Mouse (Mus musculus) CD4-positive, CD25-positive, alpha-beta regulatory T cell, adult 4 months (primary cell): ENCODE data around the gene Slc12a4. TPM values are rescaled to one million over a fixed set of nuclear protein-coding genes. Genes with fewer than 3 reads are reported as not detected.
A peak's percentile ranks its signal among the peaks of the same experiment; 100 is the strongest.
"Not testable (repeated sequence)": the region's sequence is repeated elsewhere in the genome, so short reads cannot be mapped to it uniquely, and the experiment has no call there.

Experiments
- ATAC-seq: one replicate; pipeline ENCODE4 v1.8.0; 2017
- polyA plus RNA-seq, 2 experiments: library from polyadenylated mRNA; unstranded; fragments of 100-300 nt; shearing (Covaris generic); gene quantifications; one replicate each; pipeline ENCODE4 v1.2.1; 2017

Gene Slc12a4
- polyA plus RNA-seq = 1 to 10 TPM; 4.5 to 7.2 TPM

GRCm38 (mm10) chr8:105965905-105966341, at the start of gene Slc12a4:
Slc12a4 (minus strand) TSS chr8:105966097.
- peak; percentile 83 for ATAC-seq

DNA sequence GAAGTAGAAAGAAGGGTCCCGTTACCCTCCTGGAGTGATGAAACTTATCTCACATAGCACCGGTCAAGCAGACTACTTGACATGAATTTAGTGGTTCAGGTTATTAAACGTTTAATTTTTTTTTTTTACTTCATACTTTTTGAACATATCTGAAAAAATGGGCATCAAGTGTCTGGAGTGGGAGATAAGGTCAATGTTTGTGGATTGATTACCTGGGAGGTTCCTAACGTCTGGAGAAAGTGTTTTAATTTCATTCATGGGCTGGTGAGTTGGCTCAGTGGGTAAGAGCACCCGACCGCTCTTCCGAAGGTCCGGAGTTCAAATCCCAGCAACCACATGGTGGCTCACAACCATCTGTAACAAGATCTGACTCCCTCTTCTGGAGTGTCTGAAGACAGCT, 46.3 kb upstream of the Slc12a4 start:
- not testable (repeated sequence) for ATAC-seq

GRCm38 (mm10) chr8:106011643-106011986, 45.7 kb upstream of the Slc12a4 start, which contains the start of gene Ddx28:
Ddx28 (minus strand) TSS chr8:106011882.
- peak; percentile 8 for ATAC-seq

DNA sequence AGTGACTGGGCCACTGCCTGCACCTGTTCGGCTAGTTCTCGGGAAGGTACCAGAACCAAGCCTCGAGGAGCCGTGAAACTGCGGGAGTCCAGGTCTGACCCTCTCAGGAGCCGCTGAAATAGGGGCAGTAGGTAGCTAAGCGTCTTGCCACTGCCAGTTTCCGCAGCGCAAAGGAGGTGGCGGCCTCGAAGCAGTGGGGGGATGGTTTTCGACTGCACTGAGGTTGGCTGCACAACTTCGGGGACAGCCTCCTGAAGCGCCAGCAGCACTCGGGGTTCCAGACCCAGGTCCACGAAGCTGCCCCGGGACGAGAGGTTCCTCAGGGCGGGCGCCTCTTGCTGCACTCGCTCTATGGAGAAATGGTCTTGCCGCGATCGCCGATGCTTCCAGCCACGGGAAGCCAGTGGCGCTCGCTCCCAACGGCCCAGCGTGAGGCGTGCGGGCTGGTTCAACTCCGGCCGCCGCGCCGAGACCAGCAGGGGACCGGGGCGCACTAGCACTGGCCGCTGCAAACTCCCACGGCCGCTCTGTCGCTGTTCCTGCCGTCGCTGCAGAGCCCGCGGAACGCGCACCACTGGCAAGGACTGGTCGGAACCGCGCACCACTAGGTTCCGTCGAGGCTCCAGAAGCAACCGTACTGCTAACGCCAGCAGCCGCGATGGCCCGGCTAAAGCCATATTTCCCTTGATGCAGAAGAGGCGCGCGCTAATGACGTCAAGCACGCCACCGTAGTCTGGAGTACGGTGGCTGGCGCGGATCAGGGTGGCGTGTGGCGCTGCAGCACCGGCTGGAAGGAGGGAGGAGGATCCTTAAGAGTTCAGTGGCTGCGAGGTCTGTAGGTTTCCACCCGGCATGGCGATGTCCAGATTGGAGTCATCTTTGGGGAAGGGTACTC, 45.1 kb upstream of the Slc12a4 start:
- peak; percentile 86 for ATAC-seq

- ATAC-seq = not testable (repeated sequence)
Observed at GRCm38 (mm10) chr8:106007891-106008290, 42.0 kb upstream of the Slc12a4 start.

GRCm38 (mm10) chr8:106007135-106007534, 41.2 kb upstream of the Slc12a4 start:
- peak; percentile 66 for ATAC-seq

DNA sequence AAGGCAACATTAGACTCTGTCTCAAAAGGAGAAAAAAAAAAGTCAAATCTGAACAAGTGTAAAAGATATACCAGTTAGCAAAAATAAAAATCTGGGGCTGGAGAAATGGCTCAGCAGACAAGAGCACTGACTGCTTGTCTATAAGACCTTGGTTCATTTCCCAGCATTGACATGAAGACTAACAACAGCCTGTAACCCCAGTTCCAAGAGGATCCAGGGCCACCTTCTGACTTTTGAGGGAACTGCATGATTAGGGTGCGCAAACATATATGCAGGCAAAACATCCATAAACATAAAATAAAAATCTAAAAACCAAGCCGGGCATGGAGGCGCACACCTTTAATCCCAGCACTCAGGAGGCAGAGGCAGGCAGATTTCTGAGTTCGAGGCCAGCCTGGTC, 40.5 kb upstream of the Slc12a4 start:
- no peak for ATAC-seq

DNA sequence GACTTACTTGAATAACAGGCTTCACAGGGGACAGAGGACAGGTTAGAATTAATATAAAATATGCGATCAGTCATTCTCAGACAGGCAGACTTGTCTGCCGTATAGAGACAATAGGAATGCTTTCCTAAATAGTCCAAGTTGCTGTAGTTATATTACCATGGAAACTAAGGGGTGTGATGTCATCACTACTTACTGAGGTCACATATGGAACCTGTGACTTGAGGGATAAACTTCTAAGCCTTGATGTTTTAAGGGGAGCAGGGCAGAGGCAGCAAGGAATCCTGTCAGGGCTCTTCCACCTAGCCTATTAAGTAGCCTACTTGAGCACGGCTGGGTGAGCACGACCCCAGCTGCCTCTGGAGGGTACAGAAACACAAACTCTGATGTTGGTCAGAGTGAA, 40.0 kb upstream of the Slc12a4 start, which contains the start of gene Dpep2nb:
TSS of gene Dpep2nb (minus strand) at position 101 of the 400 bp plus-strand sequence.
- ATAC-seq = no peak

DNA sequence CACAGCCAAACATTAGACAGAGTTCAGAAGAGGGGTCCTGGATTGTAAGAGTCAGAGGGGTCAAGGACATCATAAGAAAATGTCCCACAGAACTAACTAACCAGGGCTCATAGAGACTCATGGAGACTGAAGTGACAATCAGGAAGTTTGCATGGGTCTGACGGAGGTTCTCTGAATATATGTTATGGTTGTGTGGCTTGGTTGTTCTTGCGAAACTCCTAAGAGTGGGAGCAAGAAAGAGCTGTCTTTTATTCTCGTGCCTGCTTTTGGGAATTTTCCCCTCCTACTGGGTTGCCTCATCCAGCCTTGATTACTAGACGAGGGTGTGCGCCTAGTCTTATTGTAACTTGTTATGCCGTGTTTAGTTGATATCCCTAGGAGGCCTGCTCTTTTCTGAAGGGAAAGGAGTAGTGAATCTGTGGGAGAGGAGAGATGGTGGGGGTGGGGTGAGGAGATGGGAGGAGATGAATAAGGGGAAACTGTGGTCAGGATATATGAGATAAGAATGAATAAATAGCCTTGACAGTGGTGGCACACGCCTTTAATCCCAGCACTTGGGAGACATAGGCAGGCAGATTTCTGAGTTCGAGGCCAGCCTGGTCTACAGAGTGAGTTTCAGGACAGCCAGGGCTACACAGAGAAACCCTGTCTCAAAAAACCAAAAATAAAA, 38.8 kb upstream of the Slc12a4 start:
- no peak for ATAC-seq

GRCm38 (mm10) chr8:106001908-106002307, 36.0 kb upstream of the Slc12a4 start:
- ATAC-seq = no peak

GRCm38 (mm10) chr8:105998971-105999370, 33.1 kb upstream of the Slc12a4 start:
- no peak for ATAC-seq

DNA sequence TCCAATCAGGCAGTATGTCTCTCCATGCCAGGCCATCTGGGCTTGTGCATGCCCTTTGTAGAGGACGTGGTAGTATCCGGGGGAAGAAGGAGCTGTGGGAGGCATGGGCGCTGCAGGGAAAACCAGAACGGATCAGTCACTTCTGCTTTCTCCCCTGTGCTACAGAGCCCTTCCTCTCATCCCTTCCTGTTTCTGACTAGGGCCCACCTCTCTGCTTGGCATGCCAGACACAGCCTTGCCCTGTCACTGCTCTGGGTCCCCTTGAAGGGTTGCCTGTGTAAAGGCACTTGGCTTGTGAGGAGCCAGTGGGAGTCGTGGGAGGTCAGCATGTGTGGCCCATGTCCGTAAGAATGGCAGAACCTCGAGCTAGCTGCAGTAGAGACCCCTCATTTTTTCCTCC, 30.5 kb upstream of the Slc12a4 start:
- no peak for ATAC-seq

DNA sequence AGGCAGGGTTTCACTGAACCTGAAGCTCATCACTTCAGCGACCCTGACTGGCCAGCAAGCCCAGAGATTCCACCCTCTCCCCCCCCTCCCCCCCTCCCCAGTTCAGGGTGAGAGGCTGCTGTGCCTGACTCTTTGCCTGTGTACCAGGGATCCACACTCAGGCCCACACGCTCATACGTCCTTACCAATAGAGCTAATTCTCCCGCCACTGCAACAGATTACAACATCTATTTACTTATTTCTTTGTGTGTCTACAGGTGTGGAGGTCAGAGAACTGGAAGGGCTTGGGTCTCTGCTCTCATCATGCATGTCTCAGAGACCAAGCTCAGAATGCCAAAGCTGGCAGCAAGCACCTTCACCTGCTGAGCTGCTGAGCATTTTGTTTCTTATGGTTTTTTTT, 27.3 kb upstream of the Slc12a4 start:
- no peak for ATAC-seq

GRCm38 (mm10) chr8:105992499-105992898, 26.6 kb upstream of the Slc12a4 start:
- peak; percentile 76 for ATAC-seq

DNA sequence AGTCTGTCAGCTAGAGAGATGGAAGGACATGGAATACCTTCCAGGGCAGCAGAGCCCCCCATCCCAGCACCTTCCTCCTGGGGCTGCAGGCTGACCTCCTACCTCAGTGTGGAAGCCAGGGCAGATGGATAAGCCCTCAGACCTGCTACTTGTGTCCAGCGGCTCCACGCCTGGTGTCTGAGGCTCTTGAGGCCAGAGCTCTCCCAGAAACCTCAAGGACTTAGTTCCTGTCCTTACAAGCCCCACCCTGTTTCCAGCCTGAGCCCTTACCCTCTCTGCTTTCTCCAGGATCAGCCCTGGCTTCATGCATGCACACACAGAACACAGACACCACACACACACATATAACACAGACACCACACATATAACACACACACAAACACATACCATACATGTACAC, 25.6 kb upstream of the Slc12a4 start:
- no peak for ATAC-seq

- peak; percentile 85 for ATAC-seq
Observed at GRCm38 (mm10) chr8:105990856-105991387, 25.0 kb upstream of the Slc12a4 start, which contains the start of gene Dus2. Dus2 (plus strand) TSS chr8:105991337.

DNA sequence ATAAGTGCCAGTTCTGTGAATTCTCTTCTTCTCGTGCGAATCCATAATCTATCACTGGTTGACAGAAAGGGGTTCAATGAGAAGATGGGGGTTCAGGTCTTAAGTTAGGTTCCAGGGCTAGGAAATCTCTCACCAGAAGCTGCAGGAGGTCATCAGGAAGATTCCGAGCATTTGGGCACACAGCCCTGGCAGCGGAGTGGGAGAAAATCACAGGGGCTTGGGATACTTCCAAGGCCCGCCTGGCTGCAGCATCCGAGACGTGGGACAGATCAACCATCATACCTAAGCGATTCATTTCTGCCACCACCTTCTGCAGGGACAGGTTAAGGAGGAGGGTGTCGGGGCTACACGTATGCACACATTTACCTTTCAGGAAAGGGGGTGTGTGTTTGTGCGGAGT, 22.6 kb upstream of the Slc12a4 start:
- no peak for ATAC-seq

- not testable (repeated sequence) for ATAC-seq
Observed at GRCm38 (mm10) chr8:105983406-105983805, 17.5 kb upstream of the Slc12a4 start.

DNA sequence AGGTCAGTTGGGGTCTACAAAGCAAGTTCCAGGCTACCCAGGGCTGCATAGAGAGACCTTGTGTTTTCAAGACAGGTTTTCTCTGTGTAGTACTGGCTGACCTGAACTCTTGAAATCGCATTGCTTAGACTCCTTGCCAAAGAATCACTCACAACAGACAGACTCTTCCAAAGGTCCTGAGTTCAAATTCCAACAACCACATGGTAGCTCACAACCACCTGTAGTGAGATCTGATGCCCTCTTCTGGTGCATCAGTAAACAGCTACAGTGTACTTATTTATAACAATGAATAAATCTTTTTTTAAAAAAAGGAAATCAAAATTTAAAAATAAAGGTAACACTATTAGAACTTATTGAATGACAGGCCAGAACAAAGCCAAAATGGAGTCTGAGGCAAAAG, 15.2 kb upstream of the Slc12a4 start:
- no peak for ATAC-seq

- no peak for ATAC-seq
Observed at GRCm38 (mm10) chr8:105979325-105979724, 13.4 kb upstream of the Slc12a4 start, which contains the start of gene Dpep3. Dpep3 (minus strand) TSS chr8:105979429.

- no peak for ATAC-seq
Observed at GRCm38 (mm10) chr8:105975363-105975762, 9.5 kb upstream of the Slc12a4 start.

DNA sequence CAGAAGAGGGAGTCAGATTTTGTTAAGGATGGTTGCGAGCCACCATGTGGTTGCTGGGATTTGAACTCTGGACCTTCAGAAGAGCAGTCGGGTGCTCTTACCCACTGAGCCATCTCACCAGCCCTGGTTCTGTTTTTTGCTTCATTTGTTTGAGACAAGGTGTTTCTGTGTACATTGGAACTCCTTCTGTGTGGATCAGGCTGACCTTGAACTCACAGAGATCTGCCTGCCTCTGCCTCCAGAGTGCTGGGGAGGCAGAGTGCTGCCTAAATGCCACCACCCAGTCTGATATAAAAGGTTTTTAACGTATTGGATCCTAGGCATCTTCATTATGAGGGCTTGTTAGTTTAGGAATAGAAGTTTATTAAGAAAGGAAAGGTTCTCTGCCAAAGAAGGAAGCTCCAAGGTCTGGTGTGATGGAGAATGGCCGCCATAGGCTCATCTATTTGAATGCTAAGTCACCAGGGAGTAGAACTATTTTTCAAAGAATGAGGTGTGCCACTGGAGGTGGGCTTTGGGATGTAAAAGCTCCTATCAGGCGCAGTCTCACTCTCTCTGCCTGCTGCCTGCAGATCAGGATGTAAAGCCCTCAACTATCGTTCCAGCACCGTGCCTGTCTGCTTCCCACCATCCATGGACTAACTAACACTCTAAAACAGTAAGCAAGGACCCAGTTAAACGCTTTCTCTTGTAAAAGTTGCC, 5.3 kb upstream of the Slc12a4 start:
- no peak for ATAC-seq

- no peak for ATAC-seq
Observed at GRCm38 (mm10) chr8:105969367-105969766, 3.5 kb upstream of the Slc12a4 start.
